Mouse (Mus musculus): Measurements from ENCODE around the gene Vpreb1. TPM values are rescaled to one million over a fixed set of nuclear protein-coding genes. Genes with fewer than 3 reads are reported as not detected.
A peak's percentile ranks its signal among the peaks of the same experiment; 100 is the strongest.

The Vpreb1 gene
- 6.4 and 8.6 TPM in 2 replicates for polyA plus RNA-seq (2015; fragmentation: Nextera tagmentation; extraction: Ambion mirVana)

GRCm38 (mm10) chr16:16870617-16871331, at the start of gene Vpreb1, which contains the start of gene Top3b:
Gene Vpreb1 (minus strand): TSS chr16:16870843.
Gene Top3b (plus strand): TSS chr16:16870736.
- peak; percentile 95 for ATAC-seq (ENCODE audit: insufficient read depth)
- WGBS (ENCODE audit: insufficient replicate concordance) = under 1% methylated on average over 49 of the region's 49 CpGs
- Histone ChIP-seq H3K4me1 (replicated peaks) (peaks cover 27% of the 10 kb centered on the region), H3K36me3 (replicated peaks) (peaks cover 7% of the 10 kb centered on the region), H3K27me3 (no peaks in the 10 kb centered on the region), H3K4me3 (replicated peaks) (peak within 1 kb of the TSS; percentile 77), H3K9me3 (replicated peaks) (no peaks in the 10 kb centered on the region), H3K4me2 (peak within 1 kb of the TSS; percentile 75), H3K9ac (peak within 1 kb of the TSS; percentile 78), H3K27ac (replicated peaks) (peak within 1 kb of the TSS; percentile 86)

- no peak overlapping the region for H3K4me3 ChIP-seq (replicated peaks)
- H3K27me3 ChIP-seq = no peaks in the 10 kb centered on the region
- no peak overlapping the region for H3K4me2 ChIP-seq
- no peak overlapping the region for H3K27ac ChIP-seq (replicated peaks)
- no peak overlapping the region for H3K9ac ChIP-seq
- no peaks in the 10 kb centered on the region for H3K4me1 ChIP-seq (replicated peaks)
- ATAC-seq (ENCODE audit: insufficient read depth) = no peak
- WGBS (ENCODE audit: insufficient replicate concordance) = 74% methylated on average over 7 of the region's 7 CpGs
- H3K9me3 ChIP-seq (replicated peaks) = no peaks in the 10 kb centered on the region
- peaks cover 42% of the 10 kb centered on the region for H3K36me3 ChIP-seq (replicated peaks)
Observed at GRCm38 (mm10) chr16:16918441-16919117, 47.9 kb upstream of the Vpreb1 start.

- H3K36me3 ChIP-seq (replicated peaks) = peaks cover 38% of the 10 kb centered on the region
- H3K4me3 ChIP-seq (replicated peaks) = no peak overlapping the region
- no peak overlapping the region for H3K4me2 ChIP-seq
- H3K9me3 ChIP-seq (replicated peaks) = no peaks in the 10 kb centered on the region
- no peaks in the 10 kb centered on the region for H3K27me3 ChIP-seq
- no peak for ATAC-seq (ENCODE audit: insufficient read depth)
- H3K9ac ChIP-seq = no peak overlapping the region
- H3K4me1 ChIP-seq (replicated peaks) = no peaks in the 10 kb centered on the region
- WGBS (ENCODE audit: insufficient replicate concordance) = 65% methylated on average over 1 of the region's 1 CpGs
- H3K27ac ChIP-seq (replicated peaks) = no peak overlapping the region
Observed at GRCm38 (mm10) chr16:16913440-16913839, 42.8 kb upstream of the Vpreb1 start.

GRCm38 (mm10) chr16:16911641-16912597, 41.3 kb upstream of the Vpreb1 start:
- Histone ChIP-seq H3K27ac (replicated peaks) (no peak overlapping the region), H3K9ac (no peak overlapping the region)
- 43% methylated on average over 13 of the region's 13 CpGs for WGBS (ENCODE audit: insufficient replicate concordance)

GRCm38 (mm10) chr16:16907799-16908198, 37.2 kb upstream of the Vpreb1 start:
- Histone ChIP-seq H3K4me3 (replicated peaks) (no peak overlapping the region), H3K27ac (replicated peaks) (no peak overlapping the region), H3K9me3 (replicated peaks) (no peaks in the 10 kb centered on the region), H3K9ac (no peak overlapping the region), H3K4me1 (replicated peaks) (peaks cover 7% of the 10 kb centered on the region; the same call in 1 of the 2 replicates), H3K27me3 (no peaks in the 10 kb centered on the region), H3K4me2 (no peak overlapping the region), H3K36me3 (replicated peaks) (peaks cover 29% of the 10 kb centered on the region)
- ATAC-seq (ENCODE audit: insufficient read depth) = peak; percentile 38; the same call in 1 of the 2 replicates
- WGBS (ENCODE audit: insufficient replicate concordance) = 40% methylated on average over 6 of the region's 6 CpGs

More at GRCm38 (mm10) chr16:16911641-16912597, 41.3 kb upstream of the Vpreb1 start:
- no peak overlapping the region for H3K4me3 ChIP-seq (replicated peaks)
- no peaks in the 10 kb centered on the region for H3K4me1 ChIP-seq (replicated peaks)
- peak; percentile 56; the same call in 1 of the 2 replicates for ATAC-seq (ENCODE audit: insufficient read depth)
- no peaks in the 10 kb centered on the region for H3K27me3 ChIP-seq
- no peak overlapping the region for H3K4me2 ChIP-seq
- H3K36me3 ChIP-seq (replicated peaks) = peaks cover 33% of the 10 kb centered on the region
- no peaks in the 10 kb centered on the region for H3K9me3 ChIP-seq (replicated peaks)

GRCm38 (mm10) chr16:16903188-16903587, 32.5 kb upstream of the Vpreb1 start:
- peaks cover 12% of the 10 kb centered on the region; the same call in 1 of the 2 replicates for H3K4me1 ChIP-seq (replicated peaks)
- WGBS (ENCODE audit: insufficient replicate concordance) = 70% methylated on average over 5 of the region's 5 CpGs
- no peak overlapping the region for H3K9ac ChIP-seq
- no peak overlapping the region for H3K27ac ChIP-seq (replicated peaks)
- no peak for ATAC-seq (ENCODE audit: insufficient read depth)
- H3K4me2 ChIP-seq = no peak overlapping the region
- no peaks in the 10 kb centered on the region for H3K27me3 ChIP-seq
- H3K9me3 ChIP-seq (replicated peaks) = no peaks in the 10 kb centered on the region
- no peak overlapping the region for H3K4me3 ChIP-seq (replicated peaks)
- H3K36me3 ChIP-seq (replicated peaks) = peaks cover 22% of the 10 kb centered on the region

- Histone ChIP-seq H3K27me3 (no peaks in the 10 kb centered on the region), H3K27ac (replicated peaks) (no peak overlapping the region), H3K36me3 (replicated peaks) (peaks cover 22% of the 10 kb centered on the region), H3K9me3 (replicated peaks) (no peaks in the 10 kb centered on the region), H3K9ac (no peak overlapping the region), H3K4me1 (replicated peaks) (peaks cover 17% of the 10 kb centered on the region), H3K4me3 (replicated peaks) (no peak overlapping the region), H3K4me2 (no peak overlapping the region)
- ATAC-seq (ENCODE audit: insufficient read depth) = no peak
- WGBS (ENCODE audit: insufficient replicate concordance) = 47% methylated on average over 4 of the region's 4 CpGs
Observed at GRCm38 (mm10) chr16:16902329-16902728, 31.7 kb upstream of the Vpreb1 start.

- no peaks in the 10 kb centered on the region for H3K9me3 ChIP-seq (replicated peaks)
- WGBS (ENCODE audit: insufficient replicate concordance) = 19% methylated on average over 10 of the region's 10 CpGs
- H3K36me3 ChIP-seq (replicated peaks) = peaks cover 16% of the 10 kb centered on the region
- no peak for ATAC-seq (ENCODE audit: insufficient read depth)
- H3K9ac ChIP-seq = peak overlapping the region; percentile 51
- H3K4me1 ChIP-seq (replicated peaks) = peaks cover 25% of the 10 kb centered on the region
- peak overlapping the region; percentile 84 for H3K4me2 ChIP-seq
- H3K27me3 ChIP-seq = no peaks in the 10 kb centered on the region
- H3K4me3 ChIP-seq (replicated peaks) = peak overlapping the region; percentile 64
- H3K27ac ChIP-seq (replicated peaks) = peak overlapping the region; percentile 63; the same call in 1 of the 2 replicates
Observed at GRCm38 (mm10) chr16:16897056-16897584, 26.5 kb upstream of the Vpreb1 start.

- peaks cover 25% of the 10 kb centered on the region for H3K4me1 ChIP-seq (replicated peaks)
- H3K9ac ChIP-seq = peak within 1 kb of the TSS; percentile 51
- peak; percentile 88 for ATAC-seq (ENCODE audit: insufficient read depth)
- peak within 1 kb of the TSS; percentile 64 for H3K4me3 ChIP-seq (replicated peaks)
- H3K4me2 ChIP-seq = peak within 1 kb of the TSS; percentile 84
- WGBS (ENCODE audit: insufficient replicate concordance) = under 1% methylated on average over 29 of the region's 29 CpGs
- H3K36me3 ChIP-seq (replicated peaks) = peaks cover 22% of the 10 kb centered on the region
- H3K9me3 ChIP-seq (replicated peaks) = no peaks in the 10 kb centered on the region
- peak within 1 kb of the TSS; percentile 63; the same call in 1 of the 2 replicates for H3K27ac ChIP-seq (replicated peaks)
- no peaks in the 10 kb centered on the region for H3K27me3 ChIP-seq
Observed at GRCm38 (mm10) chr16:16896382-16897055, 25.9 kb upstream of the Vpreb1 start, which contains the start of gene Ppm1f. Gene Ppm1f (plus strand): TSS chr16:16896469.

- no peaks in the 10 kb centered on the region for H3K9me3 ChIP-seq (replicated peaks)
- WGBS (ENCODE audit: insufficient replicate concordance) = 11% methylated on average over 4 of the region's 4 CpGs
- H3K27me3 ChIP-seq = no peaks in the 10 kb centered on the region
- no peak overlapping the region for H3K9ac ChIP-seq
- H3K36me3 ChIP-seq (replicated peaks) = peaks cover 28% of the 10 kb centered on the region
- peaks cover 25% of the 10 kb centered on the region for H3K4me1 ChIP-seq (replicated peaks)
- H3K4me2 ChIP-seq = peak overlapping the region; percentile 84
- 0 out of 2 replicates have a peak overlapping the region, but pooled peaks have one; percentile 20 for H3K27ac ChIP-seq (replicated peaks)
- H3K4me3 ChIP-seq (replicated peaks) = peak overlapping the region; percentile 64
- no peak; the same call in 1 of the 2 replicates for ATAC-seq (ENCODE audit: insufficient read depth)
Observed at GRCm38 (mm10) chr16:16896015-16896381, 25.4 kb upstream of the Vpreb1 start.
